Mouse (Mus musculus): ENCODE results near the gene Phactr3.

Phactr3 gene

GRCm38 (mm10) chr2:178257117-178257825, 138.5 kb downstream of the Phactr3 start:
- DNase-seq (ENCODE audit: low spot score in 2 of 2): no peak

GRCm38 (mm10) chr2:178257986-178258555, 139.3 kb downstream of the Phactr3 start:
- no peak for DNase-seq (ENCODE audit: low spot score in 2 of 2)

- DNase-seq (ENCODE audit: low spot score in 2 of 2): no peak
Measured at GRCm38 (mm10) chr2:178263055-178263454, 144.3 kb downstream of the Phactr3 start.

GRCm38 (mm10) chr2:178264389-178264788, 145.6 kb downstream of the Phactr3 start:
- DNase-seq (ENCODE audit: low spot score in 2 of 2): peak; percentile 46 to 63

- no peak for DNase-seq (ENCODE audit: low spot score in 2 of 2)
Measured at GRCm38 (mm10) chr2:178265454-178265853, 146.7 kb downstream of the Phactr3 start.

- no peak for DNase-seq (ENCODE audit: low spot score in 2 of 2)
Measured at GRCm38 (mm10) chr2:178270794-178271193, 152.0 kb downstream of the Phactr3 start.

- no peak for DNase-seq (ENCODE audit: low spot score in 2 of 2)
Measured at GRCm38 (mm10) chr2:178272350-178272749, 153.6 kb downstream of the Phactr3 start.

- no peak for DNase-seq (ENCODE audit: low spot score in 2 of 2)
Measured at GRCm38 (mm10) chr2:178274126-178274525, 155.4 kb downstream of the Phactr3 start.

- peak; percentile 3 to 48 for DNase-seq (ENCODE audit: low spot score in 2 of 2)
Measured at GRCm38 (mm10) chr2:178277206-178277605, 158.4 kb downstream of the Phactr3 start.

GRCm38 (mm10) chr2:178281183-178281582, 162.4 kb downstream of the Phactr3 start:
- DNase-seq (ENCODE audit: low spot score in 2 of 2): no peak

- no peak for DNase-seq (ENCODE audit: low spot score in 2 of 2)
Measured at GRCm38 (mm10) chr2:178287285-178287684, 168.5 kb downstream of the Phactr3 start.

- DNase-seq (ENCODE audit: low spot score in 2 of 2): no peak
Measured at GRCm38 (mm10) chr2:178288666-178289065, 169.9 kb downstream of the Phactr3 start.

- DNase-seq (ENCODE audit: low spot score in 2 of 2): no peak
Measured at GRCm38 (mm10) chr2:178303453-178304187, 184.8 kb downstream of the Phactr3 start.

GRCm38 (mm10) chr2:178304188-178304529, 185.4 kb downstream of the Phactr3 start:
- DNase-seq (ENCODE audit: low spot score in 2 of 2): no peak

GRCm38 (mm10) chr2:178304669-178305068, 185.9 kb downstream of the Phactr3 start:
- no peak for DNase-seq (ENCODE audit: low spot score in 2 of 2)

GRCm38 (mm10) chr2:178313539-178313938, 194.8 kb downstream of the Phactr3 start:
- DNase-seq (ENCODE audit: low spot score in 2 of 2): no peak

- DNase-seq (ENCODE audit: low spot score in 2 of 2): no peak
Measured at GRCm38 (mm10) chr2:178316281-178316680, 197.5 kb downstream of the Phactr3 start.

- DNase-seq (ENCODE audit: low spot score in 2 of 2): no peak
Measured at GRCm38 (mm10) chr2:178319766-178320165, 201.0 kb downstream of the Phactr3 start.

GRCm38 (mm10) chr2:178321271-178321670, 202.5 kb downstream of the Phactr3 start:
- no peak for DNase-seq (ENCODE audit: low spot score in 2 of 2)

GRCm38 (mm10) chr2:178324410-178324809, 205.6 kb downstream of the Phactr3 start:
- no peak for DNase-seq (ENCODE audit: low spot score in 2 of 2)

GRCm38 (mm10) chr2:178324818-178325217, 206.0 kb downstream of the Phactr3 start:
- no peak for DNase-seq (ENCODE audit: low spot score in 2 of 2)

- DNase-seq (ENCODE audit: low spot score in 2 of 2): no peak
Measured at GRCm38 (mm10) chr2:178326067-178326466, 207.3 kb downstream of the Phactr3 start.

Measured in urinary bladder, postnatal 36 days (tissue).